Mouse (Mus musculus): ENCODE results near the gene Tacr2.

Tacr2 gene

DNA sequence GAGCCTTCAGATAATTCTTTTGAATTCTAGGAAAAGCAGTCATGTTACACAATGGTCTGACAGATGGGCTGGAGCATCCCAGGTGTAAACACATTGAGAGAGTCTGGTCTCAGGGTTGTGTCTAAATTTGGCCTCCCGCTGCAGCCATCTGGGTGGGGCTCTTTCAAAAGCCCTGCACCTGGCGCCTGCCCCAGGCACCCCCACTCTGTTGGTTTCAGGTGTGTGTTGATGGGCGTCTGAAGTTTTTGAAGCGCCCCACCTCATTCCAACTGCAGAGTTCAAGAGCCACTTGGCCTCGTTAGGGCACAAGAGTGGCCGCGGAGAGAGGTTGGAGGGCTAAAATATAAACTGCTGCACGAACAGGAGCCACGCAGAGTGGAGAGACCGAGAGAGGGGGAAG is 9.9 kb upstream of the Tacr2 start:
- no peak for DNase-seq

DNA sequence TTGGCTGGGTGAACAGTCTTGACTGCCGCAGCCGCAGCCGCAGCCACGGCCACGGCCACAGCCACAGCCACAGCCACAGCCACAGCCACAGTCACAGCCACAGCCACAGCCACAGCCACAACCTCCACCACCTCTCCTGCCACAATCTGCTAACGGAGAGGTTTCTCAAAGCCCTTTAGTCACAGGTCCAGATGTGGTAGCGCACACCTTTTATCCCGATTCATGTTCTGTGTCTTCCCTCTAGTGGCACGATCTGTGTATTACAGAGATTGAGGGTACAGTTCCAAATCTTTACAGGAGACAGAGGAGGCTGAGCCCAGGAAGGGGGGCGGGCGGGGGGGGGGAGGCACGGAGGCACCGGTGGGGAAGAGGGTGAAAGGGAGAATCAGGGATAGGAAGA is 9.3 kb upstream of the Tacr2 start:
- DNase-seq, result peak in 1 of 2 experiments; percentile 77

GRCm38 (mm10) chr10:62244067-62244466 is 8.2 kb upstream of the Tacr2 start:
- no peak for DNase-seq

GRCm38 (mm10) chr10:62247156-62247555 is 5.1 kb upstream of the Tacr2 start:
- peak; percentile 58 to 61 for DNase-seq

DNA sequence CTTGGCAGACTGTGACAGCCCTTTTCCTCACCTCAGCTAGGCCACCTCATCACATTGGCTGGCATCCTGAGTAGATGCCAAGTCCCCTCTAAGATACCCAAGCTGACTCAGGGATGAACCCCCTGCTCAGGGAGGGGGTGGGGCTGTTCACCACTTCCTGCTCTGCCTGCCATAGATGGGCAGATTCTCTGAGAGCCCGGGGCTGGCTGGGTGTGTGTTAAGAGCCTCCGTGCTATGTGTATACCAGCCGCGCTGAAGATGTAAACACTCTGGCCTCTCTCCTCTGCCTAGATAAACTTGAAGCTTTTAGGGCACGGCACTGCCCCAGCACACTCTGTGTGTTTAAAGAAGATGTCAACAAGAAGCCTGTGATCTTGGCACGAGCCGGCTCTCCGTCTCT is 4.4 kb upstream of the Tacr2 start:
- DNase-seq, result no peak

GRCm38 (mm10) chr10:62252496-62253235 is 428 bp downstream of the Tacr2 start:
- DNase-seq, result no peak

GRCm38 (mm10) chr10:62258298-62258697 is 6.1 kb downstream of the Tacr2 start:
- DNase-seq, result no peak

DNA sequence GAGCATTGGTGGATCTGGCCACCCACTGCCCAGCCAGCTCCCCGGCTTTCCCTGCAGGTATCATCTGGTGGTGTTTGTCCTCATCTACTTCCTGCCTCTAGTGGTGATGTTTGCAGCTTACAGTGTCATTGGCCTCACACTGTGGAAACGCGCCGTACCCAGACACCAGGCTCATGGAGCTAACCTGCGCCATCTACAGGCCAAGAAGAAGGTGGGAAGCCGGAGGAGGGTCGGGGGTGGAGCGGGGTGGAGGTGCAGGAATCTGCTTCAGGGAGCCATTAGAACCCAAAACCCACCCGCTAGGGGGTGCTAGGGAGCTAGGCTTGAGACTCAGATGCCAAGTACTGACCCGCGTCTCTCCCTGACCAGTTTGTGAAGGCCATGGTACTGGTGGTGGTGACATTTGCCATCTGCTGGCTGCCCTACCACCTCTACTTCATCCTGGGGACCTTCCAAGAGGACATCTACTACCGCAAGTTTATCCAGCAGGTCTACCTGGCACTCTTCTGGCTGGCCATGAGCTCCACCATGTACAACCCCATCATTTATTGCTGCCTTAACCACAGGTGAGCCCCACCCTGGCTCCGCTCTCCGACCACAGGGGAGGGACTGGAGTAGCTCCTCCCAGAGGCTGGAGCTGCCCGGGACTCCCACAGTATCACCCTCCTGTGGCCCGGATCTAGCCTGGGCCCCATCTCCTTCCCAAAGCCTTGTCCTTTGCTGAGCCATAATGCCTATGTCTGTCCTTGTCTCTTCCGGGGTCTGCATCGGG is 9.1 kb downstream of the Tacr2 start:
- peak; percentile 76 to 78 for DNase-seq

- DNase-seq, result no peak
Measured at GRCm38 (mm10) chr10:62264299-62264698, 12.1 kb downstream of the Tacr2 start.

DNA sequence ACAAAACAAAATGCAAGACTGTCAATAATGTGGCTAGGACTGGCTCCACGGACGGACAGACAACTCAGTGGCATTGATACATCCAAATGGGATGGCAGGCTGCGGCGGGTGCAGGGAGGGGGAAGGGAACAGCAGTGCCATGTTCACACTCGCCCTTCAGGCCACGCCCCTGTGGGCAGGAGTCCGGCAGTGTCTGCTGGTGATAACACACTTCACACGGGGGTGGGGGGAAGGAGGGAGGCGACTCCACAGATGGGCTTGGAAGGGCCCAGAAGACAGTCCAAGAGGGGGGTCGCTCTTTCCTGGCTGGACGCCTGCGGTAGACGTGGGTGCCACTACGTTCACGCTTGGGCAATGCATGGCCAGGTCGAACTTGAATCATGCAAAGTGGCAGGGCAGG is 17.0 kb downstream of the Tacr2 start:
- DNase-seq, result no peak

- peak; percentile 86 to 96 for DNase-seq
Measured at GRCm38 (mm10) chr10:62275235-62275634, 23.0 kb downstream of the Tacr2 start.

DNA sequence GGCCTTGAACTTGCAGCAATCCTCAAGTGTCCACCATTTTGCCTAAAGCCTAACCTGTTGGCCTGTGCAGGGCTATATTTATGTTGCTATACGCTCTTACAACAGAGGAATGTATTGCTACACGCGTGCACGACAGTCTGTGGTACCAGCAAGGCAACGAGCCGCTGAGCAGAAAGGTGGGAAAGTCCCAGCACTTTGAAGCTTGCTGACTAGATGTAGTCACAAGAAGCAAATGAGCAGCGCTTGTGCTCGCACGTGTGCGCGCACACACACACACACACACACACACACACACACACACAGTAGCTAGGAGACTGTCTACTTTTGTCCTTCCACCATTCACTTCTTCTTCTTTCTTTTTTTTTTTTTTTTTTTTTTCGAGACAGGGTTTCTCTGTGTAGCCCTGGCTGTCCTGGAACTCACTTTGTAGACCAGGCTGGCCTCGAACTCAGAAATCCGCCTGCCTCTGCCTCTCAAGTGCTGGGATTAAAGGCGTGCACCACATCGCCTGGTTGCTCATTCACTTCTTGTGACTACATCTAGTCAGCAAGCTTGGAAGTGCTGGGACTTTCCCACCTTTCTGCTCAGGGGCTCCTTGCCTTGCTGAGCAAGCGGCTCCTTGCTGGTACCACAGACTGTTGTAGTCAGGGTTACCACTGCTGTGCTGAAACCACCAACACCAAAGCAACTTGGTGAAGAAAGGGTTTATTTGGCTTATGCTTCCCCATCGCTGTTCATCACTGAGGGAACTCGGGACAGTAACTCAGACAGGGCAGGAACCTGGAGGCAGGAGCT is 25.5 kb downstream of the Tacr2 start:
- no peak for DNase-seq

DNA sequence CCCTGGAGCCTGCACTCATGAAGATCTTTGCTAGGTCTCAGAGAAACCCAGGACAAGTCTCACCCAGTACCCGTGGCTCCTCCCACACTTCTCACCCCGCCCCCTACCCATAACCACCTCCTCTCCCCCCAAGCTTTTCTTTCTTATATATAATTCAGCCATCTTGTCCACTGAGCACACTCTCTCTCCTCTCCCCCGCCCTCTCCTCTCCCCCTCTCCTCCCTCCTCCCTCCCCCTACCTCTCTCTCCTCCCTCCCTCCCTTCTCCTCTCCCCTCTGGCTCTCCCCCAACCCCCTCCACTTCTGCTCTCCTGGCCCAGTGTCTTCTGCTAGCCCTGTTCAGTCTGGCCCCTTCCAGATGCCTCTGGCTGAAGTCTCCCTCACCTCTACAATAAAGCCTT is 26.8 kb downstream of the Tacr2 start:
- DNase-seq, result no peak

- no peak for DNase-seq
Measured at GRCm38 (mm10) chr10:62279671-62280070, 27.4 kb downstream of the Tacr2 start.

DNA sequence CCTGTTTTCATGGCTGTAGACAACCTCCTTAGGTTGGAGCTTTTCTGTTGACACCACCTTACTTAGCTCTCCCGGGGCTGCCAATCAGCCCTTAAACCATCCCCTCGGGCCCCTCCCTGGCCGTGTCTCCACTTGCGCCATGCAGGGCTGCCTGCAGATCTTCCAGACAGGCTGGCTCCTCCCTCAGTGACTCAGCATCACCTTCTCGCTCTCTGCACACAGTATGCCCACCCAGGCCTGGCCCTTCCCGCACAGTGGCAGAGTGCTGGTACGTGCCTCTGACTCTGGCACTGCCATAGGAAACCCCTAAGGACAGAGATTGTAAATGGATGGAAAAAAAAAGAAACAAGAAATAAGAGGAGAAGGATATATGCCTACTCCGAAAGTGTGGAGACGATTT is 30.5 kb downstream of the Tacr2 start:
- DNase-seq, result no peak

GRCm38 (mm10) chr10:62283206-62283792 is 31.1 kb downstream of the Tacr2 start:
- no peak for DNase-seq

GRCm38 (mm10) chr10:62287460-62288124 is 35.4 kb downstream of the Tacr2 start:
- peak in 1 of 2 experiments; percentile 38 for DNase-seq

DNA sequence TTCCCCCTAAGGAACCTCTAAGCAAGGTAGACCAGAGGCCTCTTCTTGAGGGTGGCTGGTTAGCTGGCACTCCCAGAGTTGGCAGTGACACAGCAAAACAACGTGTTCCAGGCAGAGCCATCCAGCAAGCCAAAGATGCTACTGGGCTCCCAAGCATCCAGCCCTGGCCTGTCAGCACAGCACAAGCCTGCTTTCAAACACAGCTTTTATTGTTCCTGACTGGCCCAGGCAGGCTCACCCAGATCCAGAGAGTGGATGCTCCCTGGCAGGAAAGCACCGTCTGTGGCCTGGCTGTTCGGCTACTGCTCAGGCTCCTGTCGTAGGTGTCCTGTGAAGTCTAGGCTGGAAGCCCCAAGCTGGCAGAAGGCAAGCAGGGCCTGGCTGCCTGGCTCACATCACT is 41.9 kb downstream of the Tacr2 start:
- DNase-seq, result no peak

DNA sequence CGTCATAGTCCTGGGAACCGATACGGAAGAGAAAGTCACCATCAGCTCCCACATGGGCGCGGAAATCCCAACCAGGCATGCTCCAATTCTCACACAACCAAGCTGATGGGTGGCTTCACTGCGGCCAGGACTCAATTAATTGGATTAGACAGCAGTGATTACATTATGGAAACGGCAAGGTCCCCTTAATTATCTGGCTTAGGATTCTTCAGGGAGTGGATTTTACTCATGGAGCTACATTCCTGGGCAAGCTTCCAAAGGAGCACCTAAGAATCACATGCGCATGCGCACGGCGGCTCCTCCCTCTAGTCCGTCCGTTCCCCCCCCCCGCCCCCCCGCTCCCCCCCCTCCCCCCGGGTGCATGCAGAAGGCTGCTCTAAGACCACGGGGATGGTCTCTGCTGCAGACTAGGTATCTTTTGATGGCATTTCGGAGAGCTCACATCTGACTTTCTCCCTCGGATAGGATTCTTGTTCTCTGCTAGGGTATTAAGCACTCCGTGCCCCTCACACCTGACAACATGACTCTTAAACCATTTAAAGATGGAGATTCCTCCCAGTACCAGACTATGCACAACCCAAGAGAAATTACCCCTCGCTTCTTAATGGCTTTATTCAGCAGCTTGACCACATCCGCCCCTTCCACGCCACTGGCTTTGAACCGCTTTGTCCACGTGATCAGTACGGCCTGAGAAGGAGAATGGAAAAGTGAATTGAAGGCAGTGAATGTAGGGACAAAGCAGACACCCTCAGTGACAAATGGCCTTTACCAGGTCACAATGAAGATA is 44.0 kb downstream of the Tacr2 start:
- DNase-seq, result peak in 1 of 2 experiments; percentile 39

- DNase-seq, result peak; percentile 21 to 54
Measured at GRCm38 (mm10) chr10:62300006-62300827, 48.0 kb downstream of the Tacr2 start.

DNA sequence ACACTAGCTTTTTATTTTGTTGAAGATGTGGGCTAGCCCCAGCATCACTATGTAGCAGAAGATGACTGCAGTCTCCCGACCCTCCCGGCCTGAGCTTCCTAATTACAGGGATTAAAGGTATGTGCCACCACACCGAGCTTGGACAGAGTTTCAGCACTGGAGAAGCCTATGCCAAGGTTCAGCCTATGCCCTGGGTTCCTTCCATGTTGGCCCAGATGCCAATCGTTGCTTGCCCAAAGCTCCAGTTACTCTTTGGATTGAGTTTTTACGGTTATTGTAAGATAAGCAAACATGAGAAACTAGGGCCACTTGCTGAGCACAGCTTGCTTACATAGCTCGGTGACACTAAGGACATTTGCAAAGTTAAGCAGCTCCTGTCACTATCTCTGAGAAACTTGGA is 52.9 kb downstream of the Tacr2 start:
- no peak for DNase-seq

Measured in kidney, postnatal 25 days (tissue).